Mouse (Mus musculus): ENCODE measurements at regions not wholly inside any gene's neighbourhood (a gene's known extent, or its start where the extent isn't known, plus 50 kb on each side); places are given as distances from the start of the nearest gene placed in this dataset.

DNA sequence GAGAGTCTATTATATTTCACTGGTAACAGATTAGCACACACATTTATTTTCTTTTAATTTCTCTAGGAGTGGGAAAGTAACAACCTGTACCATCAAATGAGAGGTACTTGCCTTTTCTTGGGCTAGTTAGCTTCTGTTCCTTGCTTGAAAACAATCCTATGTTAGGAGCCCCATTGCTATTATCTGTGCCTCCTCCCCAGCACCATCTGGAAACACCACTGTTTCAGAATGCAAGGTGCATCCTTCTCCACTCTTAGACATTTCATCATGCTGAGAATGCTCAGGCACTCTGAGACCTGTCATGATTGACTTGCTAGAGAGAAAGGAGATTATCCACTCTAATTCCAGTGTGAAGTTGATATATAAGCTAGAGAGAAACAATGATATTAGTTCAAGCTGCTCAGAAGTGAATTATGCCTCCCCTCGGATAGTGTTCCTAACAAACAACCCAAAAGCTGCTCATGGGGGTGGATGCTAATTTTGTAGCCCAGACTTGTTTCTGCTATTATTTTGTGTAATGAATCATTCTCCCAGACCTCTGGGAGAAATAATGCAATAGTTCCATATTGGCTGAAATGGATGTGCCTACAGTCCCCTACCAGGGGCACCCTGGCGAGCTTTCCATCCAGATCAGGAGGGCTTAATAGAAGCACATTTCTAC lies 119.0 kb upstream of the Cttnbp2 start:
- TF ChIP-seq CTCF (IDR thresholded peaks at IDR 0.05; ENCODE audit: insufficient read depth, low read depth, low read length): no peak
- TF ChIP-seq POLR2A (IDR thresholded peaks at IDR 0.05; ENCODE audit: insufficient read depth, low read depth, low read length): no peak
